Mouse (Mus musculus) brown adipose tissue, adult 24 weeks (tissue): ENCODE results near the gene Hsd3b1. TPM values are rescaled to one million over a fixed set of nuclear protein-coding genes. Genes with fewer than 3 reads are reported as not detected.

Experiments
- H3K27ac ChIP-seq: fragments of 200-500 bp; replicated peaks from 2 replicates; pipeline ENCODE4 v1.5.1; 2012; ENCODE audit warnings: low read depth, mild to moderate bottlenecking, low read length
- H3K4me1 ChIP-seq: fragments of 200-500 bp; 2 replicates; pipeline ENCODE4 v1.6.1; 2012; ENCODE audit warnings: low read length, mixed read lengths; ENCODE audit not compliant: control insufficient read depth, insufficient read depth, insufficient read length
- H3K4me3 ChIP-seq: fragments of 200-500 bp; 2 replicates; pipeline ENCODE4 v1.5.1; 2012; ENCODE audit warnings: low read depth, mild to moderate bottlenecking, low read length, moderate library complexity; ENCODE audit not compliant: insufficient read depth
- polyA plus RNA-seq: library from polyadenylated mRNA; stranded (reverse); fragments of >200 nt; gene quantifications from 2 replicates; pipeline ENCODE4 v1.2.4, GENCODE M21; 2012; ENCODE audit not compliant: missing spikeins, insufficient read depth, insufficient read length

Hsd3b1 gene
- not detected in 2 replicates for polyA plus RNA-seq

- Histone ChIP-seq H3K4me1 (no peaks in the 10 kb centered on the region), H3K27ac (no peak within 1 kb of the TSS), H3K4me3 (no peak within 1 kb of the TSS)
Measured at GRCm38 (mm10) chr3:98859576-98859975, at the start of gene Hsd3b1. Hsd3b1 (minus strand) TSS chr3:98859794.

- Histone ChIP-seq H3K4me1 (no peaks in the 10 kb centered on the region), H3K27ac (no peak overlapping the region), H3K4me3 (no peak overlapping the region)
Measured at GRCm38 (mm10) chr3:98897606-98898005, 38.0 kb upstream of the Hsd3b1 start.

GRCm38 (mm10) chr3:98895071-98895601, 35.5 kb upstream of the Hsd3b1 start:
- Histone ChIP-seq H3K4me3 (no peak overlapping the region), H3K27ac (no peak overlapping the region), H3K4me1 (no peaks in the 10 kb centered on the region)

GRCm38 (mm10) chr3:98893057-98893772, 33.6 kb upstream of the Hsd3b1 start, which contains the start of gene Hao2:
Hao2 (minus strand) TSS chr3:98893239.
- no peak within 1 kb of the TSS for H3K27ac ChIP-seq
- no peaks in the 10 kb centered on the region for H3K4me1 ChIP-seq
- H3K4me3 ChIP-seq = no peak within 1 kb of the TSS

- no peaks in the 10 kb centered on the region for H3K4me1 ChIP-seq
- H3K27ac ChIP-seq = no peak overlapping the region
- no peak overlapping the region for H3K4me3 ChIP-seq
Measured at GRCm38 (mm10) chr3:98890430-98890829, 30.8 kb upstream of the Hsd3b1 start.

- Histone ChIP-seq H3K4me3 (no peak overlapping the region), H3K4me1 (no peaks in the 10 kb centered on the region), H3K27ac (no peak overlapping the region)
Measured at GRCm38 (mm10) chr3:98888206-98888605, 28.6 kb upstream of the Hsd3b1 start.

- no peaks in the 10 kb centered on the region for H3K4me1 ChIP-seq
- H3K4me3 ChIP-seq = no peak overlapping the region
Measured at GRCm38 (mm10) chr3:98880831-98881230, 21.2 kb upstream of the Hsd3b1 start.

GRCm38 (mm10) chr3:98880216-98880615, 20.6 kb upstream of the Hsd3b1 start:
- Histone ChIP-seq H3K4me3 (no peak overlapping the region), H3K4me1 (no peaks in the 10 kb centered on the region), H3K27ac (no peak overlapping the region)

More at GRCm38 (mm10) chr3:98880831-98881230, 21.2 kb upstream of the Hsd3b1 start:
- H3K27ac ChIP-seq = no peak overlapping the region

- H3K4me1 ChIP-seq = no peaks in the 10 kb centered on the region
- no peak overlapping the region for H3K4me3 ChIP-seq
- H3K27ac ChIP-seq = no peak overlapping the region
Measured at GRCm38 (mm10) chr3:98868219-98868618, 8.6 kb upstream of the Hsd3b1 start.

GRCm38 (mm10) chr3:98862800-98863199, 3.2 kb upstream of the Hsd3b1 start:
- Histone ChIP-seq H3K4me3 (no peak overlapping the region), H3K4me1 (no peaks in the 10 kb centered on the region), H3K27ac (no peak overlapping the region)

GRCm38 (mm10) chr3:98858051-98858450, 1.5 kb downstream of the Hsd3b1 start:
- Histone ChIP-seq H3K4me3 (no peak overlapping the region), H3K27ac (no peak overlapping the region), H3K4me1 (no peaks in the 10 kb centered on the region)

GRCm38 (mm10) chr3:98856892-98857291, 2.7 kb downstream of the Hsd3b1 start:
- no peaks in the 10 kb centered on the region for H3K4me1 ChIP-seq
- H3K27ac ChIP-seq = no peak overlapping the region
- no peak overlapping the region for H3K4me3 ChIP-seq

- Histone ChIP-seq H3K27ac (no peak overlapping the region), H3K4me1 (no peaks in the 10 kb centered on the region), H3K4me3 (no peak overlapping the region)
Measured at GRCm38 (mm10) chr3:98855160-98855559, 4.4 kb downstream of the Hsd3b1 start.

GRCm38 (mm10) chr3:98853685-98854084, 5.9 kb downstream of the Hsd3b1 start:
- H3K4me3 ChIP-seq = no peak overlapping the region

GRCm38 (mm10) chr3:98853051-98853450, 6.5 kb downstream of the Hsd3b1 start:
- no peak overlapping the region for H3K4me3 ChIP-seq
- no peak overlapping the region for H3K27ac ChIP-seq
- H3K4me1 ChIP-seq = no peaks in the 10 kb centered on the region

More at GRCm38 (mm10) chr3:98853685-98854084, 5.9 kb downstream of the Hsd3b1 start:
- no peak overlapping the region for H3K27ac ChIP-seq
- no peaks in the 10 kb centered on the region for H3K4me1 ChIP-seq

GRCm38 (mm10) chr3:98852631-98853030, 7.0 kb downstream of the Hsd3b1 start:
- Histone ChIP-seq H3K27ac (no peak overlapping the region), H3K4me1 (no peaks in the 10 kb centered on the region)

More at GRCm38 (mm10) chr3:98852631-98853030, 7.0 kb downstream of the Hsd3b1 start:
- no peak overlapping the region for H3K4me3 ChIP-seq
